Mouse (Mus musculus) forebrain, embryonic 16.5 days (tissue): Measurements from ENCODE around the gene Xrn1. TPM values are rescaled to one million over a fixed set of nuclear protein-coding genes. Genes with fewer than 3 reads are reported as not detected.

Source experiments
- ATAC-seq: fragments of 200-750 bp; cut with Nextera tagmentation; 2 replicates; pipeline ENCODE4 v1.8.0; 2017; ENCODE audit warnings: mild to moderate bottlenecking, moderate library complexity
- H3K27ac ChIP-seq: fragments of 300-500 bp; sonication (generic); 2 replicates; pipeline ENCODE4 v1.5.1; 2014; ENCODE audit warnings: low read length, control low read depth
- H3K27me3 ChIP-seq: fragments of 300-500 bp; sonication (generic); replicated peaks from 2 replicates; pipeline ENCODE4 v1.6.1; 2014; ENCODE audit warnings: low read length; ENCODE audit not compliant: control insufficient read depth, insufficient read depth
- H3K36me3 ChIP-seq: fragments of 300-500 bp; sonication (generic); 2 replicates; pipeline ENCODE4 v1.6.1; 2014; ENCODE audit not compliant: control insufficient read depth, insufficient read depth
- H3K4me1 ChIP-seq: fragments of 300-500 bp; sonication (generic); replicated peaks from 2 replicates; pipeline ENCODE4 v1.6.1; 2014; ENCODE audit warnings: low read length; ENCODE audit not compliant: control insufficient read depth, insufficient read depth
- H3K4me2 ChIP-seq: fragments of 300-500 bp; sonication (generic); 2 replicates; pipeline ENCODE4 v1.6.1; 2014; ENCODE audit warnings: mild to moderate bottlenecking, low read length, control low read depth
- H3K4me3 ChIP-seq: fragments of 300-500 bp; sonication (generic); replicated peaks from 2 replicates; pipeline ENCODE4 v1.5.1; 2014; ENCODE audit warnings: mild to moderate bottlenecking, low read length, control low read depth
- H3K9ac ChIP-seq: fragments of 300-500 bp; sonication (generic); replicated peaks from 2 replicates; pipeline ENCODE4 v1.6.1; 2014; ENCODE audit warnings: low read depth, low read length, control low read depth
- H3K9me3 ChIP-seq: fragments of 300-500 bp; sonication (generic); 2 replicates; pipeline ENCODE4 v1.6.1; 2016; ENCODE audit warnings: low read length; ENCODE audit not compliant: control insufficient read depth
- WGBS: fragments of 180-500 bp; shearing (Covaris S2); extraction: QIAGEN DNeasy Blood & Tissue Kit; methylation state at CpG from one replicate; pipeline ENCODE4 v1.1.7; 2014; 5-methylcytosine and 5-hydroxymethylcytosine counted together
- polyA plus RNA-seq: library from polyadenylated mRNA; unstranded; fragments of >200 nt; fragmentation: Nextera tagmentation; extraction: Ambion mirVana; gene quantifications from 2 replicates; pipeline ENCODE4 v1.2.1, GENCODE M21; 2015

The Xrn1 gene
- polyA plus RNA-seq, 1 experiment from 2014 or later, result 19.1 TPM

DNA sequence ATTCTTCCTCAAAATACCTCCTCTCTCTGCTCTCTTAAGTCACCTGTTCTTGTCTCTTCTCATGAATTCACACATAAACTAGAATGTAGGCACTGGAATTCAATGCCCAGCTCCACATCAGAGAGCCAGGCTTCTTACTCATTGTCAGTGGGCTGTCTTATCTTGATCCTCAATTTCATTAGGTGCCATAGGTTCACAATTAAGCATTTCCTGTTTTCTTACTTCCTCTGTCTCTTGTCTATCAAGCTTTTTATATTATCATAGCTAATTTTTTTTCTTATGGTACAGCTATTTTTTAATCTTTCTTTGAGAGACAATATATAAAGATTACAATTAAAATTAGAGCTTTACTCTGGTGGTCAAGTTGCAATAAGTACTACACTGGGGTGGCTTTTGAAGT is 6.5 kb downstream of the Xrn1 start:
- H3K27me3 ChIP-seq, result no peaks in the 10 kb centered on the region
- peaks cover 2% of the 10 kb centered on the region; the same call in 1 of the 2 replicates for H3K4me1 ChIP-seq
- H3K27ac ChIP-seq, result no peak overlapping the region
- ATAC-seq, result no peak
- H3K4me2 ChIP-seq, result no peak overlapping the region
- H3K9ac ChIP-seq, result no peak overlapping the region
- no peaks in the 10 kb centered on the region for H3K36me3 ChIP-seq
- no peaks in the 10 kb centered on the region for H3K9me3 ChIP-seq
- H3K4me3 ChIP-seq, result no peak overlapping the region

DNA sequence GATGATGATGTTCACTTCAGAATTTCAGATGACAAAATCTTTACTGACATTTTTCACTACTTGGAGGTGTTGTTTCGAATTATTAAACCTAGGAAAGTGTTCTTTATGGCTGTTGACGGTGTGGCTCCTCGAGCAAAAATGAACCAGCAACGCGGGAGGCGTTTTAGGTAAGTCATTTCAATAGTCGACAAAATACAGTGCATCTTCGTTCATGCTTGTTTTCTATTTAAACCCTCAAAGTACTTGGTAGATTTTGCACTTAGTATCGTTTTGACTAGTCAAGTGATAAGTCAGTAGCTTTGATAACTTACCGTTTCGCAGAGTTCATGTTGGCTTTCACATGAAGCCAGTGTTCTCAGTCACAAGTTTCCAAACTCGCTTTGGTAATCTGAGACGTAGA is 9.5 kb downstream of the Xrn1 start:
- no peak overlapping the region for H3K27ac ChIP-seq
- H3K9me3 ChIP-seq, result no peaks in the 10 kb centered on the region
- H3K4me3 ChIP-seq, result no peak overlapping the region
- no peak overlapping the region for H3K4me2 ChIP-seq
- no peak for ATAC-seq
- H3K9ac ChIP-seq, result no peak overlapping the region
- H3K27me3 ChIP-seq, result no peaks in the 10 kb centered on the region
- 96% methylated on average over 13 of the region's 13 CpGs for WGBS
- no peaks in the 10 kb centered on the region; the same call in 1 of the 2 replicates for H3K4me1 ChIP-seq
- peaks cover 6% of the 10 kb centered on the region; the same call in 1 of the 2 replicates for H3K36me3 ChIP-seq

DNA sequence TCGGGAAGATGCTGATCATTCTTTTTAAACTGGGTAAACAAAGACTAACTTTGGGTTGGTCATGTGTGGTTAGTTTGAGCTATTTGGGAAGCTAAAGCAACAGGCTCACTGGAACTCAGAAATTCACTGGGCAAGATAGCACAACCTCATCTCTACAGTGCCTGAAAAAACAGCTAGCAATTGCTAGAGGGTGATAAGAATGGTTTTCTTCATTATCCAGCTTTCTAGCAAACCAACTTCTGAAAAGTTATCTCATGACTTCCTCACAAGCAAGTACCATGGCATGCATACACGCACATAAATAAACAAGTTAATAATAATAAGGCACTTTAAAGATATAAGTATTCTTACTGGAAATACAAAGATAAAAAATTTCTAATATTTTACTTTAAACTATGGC is 23.7 kb downstream of the Xrn1 start:
- H3K27me3 ChIP-seq, result no peaks in the 10 kb centered on the region
- no peak for ATAC-seq
- H3K4me2 ChIP-seq, result no peak overlapping the region
- H3K36me3 ChIP-seq, result peaks cover 31% of the 10 kb centered on the region
- no peaks in the 10 kb centered on the region for H3K4me1 ChIP-seq
- no peak overlapping the region for H3K9ac ChIP-seq
- no peaks in the 10 kb centered on the region for H3K9me3 ChIP-seq
- WGBS, result 95% methylated on average over 2 of the region's 2 CpGs
- no peak overlapping the region for H3K27ac ChIP-seq
- H3K4me3 ChIP-seq, result no peak overlapping the region

DNA sequence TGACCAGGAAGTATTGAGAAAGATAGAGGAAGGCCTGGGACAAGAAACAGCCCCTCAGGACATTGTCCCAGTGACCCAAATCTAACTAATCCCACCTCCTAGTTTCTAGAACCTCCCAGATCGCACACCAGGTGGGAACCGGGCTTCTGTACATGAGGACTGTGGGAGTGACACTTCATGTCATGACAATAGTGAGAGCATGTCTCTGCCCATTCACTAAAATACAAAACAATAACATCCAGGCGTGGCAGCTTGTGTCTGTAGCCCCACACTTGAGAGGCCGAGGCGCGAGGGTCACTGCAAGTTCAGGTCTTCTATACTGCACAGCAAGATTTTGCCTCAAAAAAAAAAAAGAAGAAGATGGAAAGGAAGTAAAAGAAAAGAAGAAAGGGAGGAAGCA is 25.3 kb downstream of the Xrn1 start:
- Histone ChIP-seq H3K27me3 (no peaks in the 10 kb centered on the region), H3K9ac (no peak overlapping the region), H3K27ac (no peak overlapping the region), H3K4me3 (no peak overlapping the region), H3K36me3 (peaks cover 25% of the 10 kb centered on the region), H3K4me2 (no peak overlapping the region), H3K4me1 (no peaks in the 10 kb centered on the region), H3K9me3 (no peaks in the 10 kb centered on the region)
- 81% methylated on average over 6 of the region's 6 CpGs for WGBS
- ATAC-seq, result no peak

DNA sequence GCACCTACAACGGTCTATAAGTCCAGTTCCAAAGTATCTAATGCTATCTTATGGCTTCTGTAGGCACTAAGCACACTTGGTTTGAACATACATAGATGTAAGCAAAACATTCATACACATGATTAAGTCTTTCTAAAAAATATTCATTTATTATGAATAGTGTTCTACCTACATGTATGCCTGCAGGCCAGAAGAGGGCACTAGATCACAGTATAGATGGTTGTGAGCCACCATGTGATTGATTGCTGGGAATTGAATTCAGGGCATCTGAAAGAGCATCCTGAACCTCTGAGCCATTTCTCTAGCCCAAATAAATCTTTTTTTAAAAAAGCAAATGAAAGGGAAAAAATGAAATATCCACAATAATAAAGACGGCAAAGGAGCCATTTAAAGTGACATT is 37.7 kb downstream of the Xrn1 start:
- 93% methylated on average over 2 of the region's 2 CpGs for WGBS
- H3K27me3 ChIP-seq, result no peaks in the 10 kb centered on the region
- H3K4me2 ChIP-seq, result no peak overlapping the region
- peaks cover 33% of the 10 kb centered on the region for H3K36me3 ChIP-seq
- H3K9me3 ChIP-seq, result no peaks in the 10 kb centered on the region
- no peak overlapping the region for H3K9ac ChIP-seq
- no peak overlapping the region for H3K4me3 ChIP-seq
- no peak for ATAC-seq
- no peak overlapping the region for H3K27ac ChIP-seq
- no peaks in the 10 kb centered on the region for H3K4me1 ChIP-seq

DNA sequence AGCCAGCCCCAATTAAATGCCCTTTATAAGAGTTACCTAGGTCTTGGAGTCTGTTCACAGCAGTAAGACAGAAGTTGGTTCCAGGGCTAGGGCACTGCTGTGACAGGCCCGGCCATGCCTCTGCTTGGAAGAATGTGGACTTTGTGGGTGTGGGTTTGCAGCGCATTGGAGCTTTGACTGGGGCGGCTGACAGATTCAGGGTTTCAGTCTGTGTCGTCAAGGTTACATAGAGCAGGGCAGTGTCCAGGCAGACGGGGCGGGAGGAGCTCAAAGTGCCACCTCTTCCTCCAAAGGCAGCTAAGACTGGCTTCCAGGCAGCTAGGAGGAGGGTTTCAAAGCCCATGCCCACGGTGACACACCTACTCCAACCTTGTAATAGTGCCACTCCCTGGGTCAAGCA is 49.9 kb downstream of the Xrn1 start:
- no peak overlapping the region for H3K4me3 ChIP-seq
- no peak overlapping the region for H3K27ac ChIP-seq
- no peaks in the 10 kb centered on the region for H3K9me3 ChIP-seq
- H3K9ac ChIP-seq, result no peak overlapping the region
- H3K4me2 ChIP-seq, result no peak overlapping the region
- ATAC-seq, result no peak
- no peaks in the 10 kb centered on the region for H3K4me1 ChIP-seq
- 93% methylated on average over 7 of the region's 7 CpGs for WGBS
- H3K27me3 ChIP-seq, result no peaks in the 10 kb centered on the region
- H3K36me3 ChIP-seq, result peaks cover 30% of the 10 kb centered on the region

DNA sequence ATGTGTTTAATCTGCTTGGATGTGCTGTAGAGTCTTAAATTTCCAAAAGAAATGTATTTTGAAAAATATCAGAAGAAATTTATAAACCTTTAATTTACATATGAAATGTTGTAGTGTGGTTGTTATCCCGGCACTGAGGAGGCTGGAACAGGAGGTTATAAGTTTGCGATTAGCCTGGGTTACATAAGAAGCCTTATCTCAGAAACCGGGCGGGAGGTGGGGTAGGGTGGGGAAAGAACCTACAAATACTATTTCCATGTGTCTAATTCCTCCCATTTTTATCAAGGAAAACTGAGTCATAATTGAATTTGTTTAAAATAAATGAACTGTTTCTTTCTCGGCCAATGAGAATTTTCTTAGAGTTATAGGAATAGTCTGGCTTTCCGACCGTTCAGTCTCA is 56.1 kb downstream of the Xrn1 start:
- no peak for ATAC-seq
- H3K4me3 ChIP-seq, result no peak overlapping the region
- no peak overlapping the region for H3K9ac ChIP-seq
- H3K36me3 ChIP-seq, result peaks cover 20% of the 10 kb centered on the region
- no peaks in the 10 kb centered on the region for H3K9me3 ChIP-seq
- 93% methylated on average over 7 of the region's 7 CpGs for WGBS
- no peak overlapping the region for H3K27ac ChIP-seq
- no peak overlapping the region for H3K4me2 ChIP-seq
- no peaks in the 10 kb centered on the region for H3K4me1 ChIP-seq
- H3K27me3 ChIP-seq, result no peaks in the 10 kb centered on the region

DNA sequence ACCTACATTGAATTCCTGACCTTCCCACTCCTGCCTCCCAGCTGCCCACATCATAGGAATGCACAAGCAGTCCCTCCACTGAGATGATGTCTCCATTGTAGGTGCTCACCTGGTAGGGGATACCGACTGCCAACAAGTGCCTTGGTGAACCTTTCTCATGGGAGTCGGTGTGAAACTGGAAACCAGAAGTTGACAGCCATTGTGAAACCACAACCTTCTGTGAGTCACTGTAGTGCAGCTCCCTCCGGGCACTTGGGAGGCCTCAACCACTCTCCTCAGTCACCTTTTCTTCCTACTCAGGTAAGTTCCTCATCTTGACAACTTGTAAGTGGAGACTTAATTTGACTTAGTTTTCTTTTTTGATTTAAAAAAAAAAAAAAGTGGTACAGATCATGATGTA is 69.4 kb downstream of the Xrn1 start:
- ATAC-seq, result no peak
- H3K27me3 ChIP-seq, result no peaks in the 10 kb centered on the region
- H3K4me3 ChIP-seq, result no peak overlapping the region
- 97% methylated on average over 3 of the region's 3 CpGs for WGBS
- H3K27ac ChIP-seq, result no peak overlapping the region
- no peaks in the 10 kb centered on the region for H3K9me3 ChIP-seq
- no peak overlapping the region for H3K4me2 ChIP-seq
- H3K4me1 ChIP-seq, result no peaks in the 10 kb centered on the region
- no peak overlapping the region for H3K9ac ChIP-seq
- peaks cover 26% of the 10 kb centered on the region for H3K36me3 ChIP-seq

DNA sequence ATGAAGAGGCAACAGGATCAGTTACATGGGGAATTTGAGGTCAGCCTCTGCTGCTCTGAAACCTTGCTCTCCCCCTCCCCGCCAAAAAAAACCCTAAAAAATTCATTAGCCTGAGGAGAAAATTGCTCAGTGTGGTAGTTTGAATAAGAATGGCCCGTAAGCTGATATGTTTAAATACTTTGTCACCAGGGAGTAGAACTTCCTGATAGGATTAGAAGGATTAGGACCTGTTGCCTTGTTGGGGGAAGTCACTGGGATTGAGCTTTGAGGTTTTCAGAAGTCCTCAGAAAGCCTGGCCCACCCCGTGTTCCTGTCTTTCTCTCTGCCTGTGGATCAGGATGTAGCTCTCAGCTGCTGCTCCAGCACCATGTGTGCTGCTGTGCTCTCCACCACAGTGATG is 73.4 kb downstream of the Xrn1 start:
- Histone ChIP-seq H3K9me3 (no peaks in the 10 kb centered on the region), H3K27ac (no peak overlapping the region), H3K4me1 (no peaks in the 10 kb centered on the region), H3K4me3 (no peak overlapping the region), H3K4me2 (no peak overlapping the region), H3K36me3 (peaks cover 36% of the 10 kb centered on the region), H3K9ac (no peak overlapping the region), H3K27me3 (no peaks in the 10 kb centered on the region)
- no peak for ATAC-seq
- 24% methylated on average over 3 of the region's 3 CpGs for WGBS

DNA sequence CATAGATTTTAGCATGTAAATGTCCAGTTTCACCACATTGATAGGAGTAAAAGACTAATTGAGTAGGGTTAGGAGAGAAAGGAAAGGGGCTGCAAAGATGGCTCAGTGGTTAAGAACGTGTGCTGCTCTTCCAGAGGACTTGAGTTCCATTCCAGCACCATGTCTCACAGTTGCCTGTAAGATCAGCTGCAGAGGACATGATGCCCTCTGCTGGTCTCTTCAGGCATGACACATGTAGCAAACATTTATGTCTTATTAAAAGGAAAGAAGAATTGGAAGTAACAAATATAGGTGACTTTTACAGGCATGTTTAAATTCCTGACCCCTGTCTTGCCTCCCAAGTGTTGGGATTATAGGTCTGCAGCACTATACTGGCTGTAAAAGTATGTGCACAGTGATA is 74.3 kb downstream of the Xrn1 start:
- H3K27ac ChIP-seq, result no peak overlapping the region
- no peaks in the 10 kb centered on the region for H3K27me3 ChIP-seq
- H3K9ac ChIP-seq, result no peak overlapping the region
- no peak overlapping the region for H3K4me2 ChIP-seq
- H3K9me3 ChIP-seq, result no peaks in the 10 kb centered on the region
- H3K4me1 ChIP-seq, result no peaks in the 10 kb centered on the region
- H3K4me3 ChIP-seq, result no peak overlapping the region
- 35% methylated on average over 1 of the region's 1 CpGs for WGBS
- peaks cover 36% of the 10 kb centered on the region for H3K36me3 ChIP-seq
- no peak for ATAC-seq
